Mouse (Mus musculus): ENCODE results near the gene Gprin3.

DNA sequence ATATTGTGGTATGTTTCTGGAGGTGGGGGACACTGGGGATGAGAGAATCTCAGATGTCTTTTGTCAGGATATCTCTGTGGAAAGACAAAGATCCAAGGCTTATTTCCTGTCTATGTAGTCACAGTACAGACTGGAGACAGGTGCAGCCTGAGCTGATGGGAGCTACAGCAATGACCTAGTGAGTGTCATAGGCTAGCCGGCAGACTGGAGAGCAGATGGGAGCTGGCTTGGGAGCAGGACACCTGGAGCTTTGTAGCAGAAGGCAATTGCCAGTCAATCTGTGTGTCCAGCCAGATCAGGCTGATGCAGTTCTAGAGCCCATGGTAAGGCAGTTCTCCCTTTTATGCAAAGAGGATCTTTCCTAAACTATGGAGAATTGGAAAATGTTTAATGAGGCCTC is 97.8 kb downstream of the Gprin3 start:
- TF ChIP-seq POLR2A (IDR thresholded peaks at IDR 0.05; ENCODE audit: control insufficient read depth, low read depth, low read length): no peak
- no peak for TF ChIP-seq CTCF (IDR thresholded peaks at IDR 0.05; ENCODE audit: control insufficient read depth, insufficient read depth, insufficient replicate concordance, low read depth, low read length)
